Mouse (Mus musculus): ENCODE measurements around the gene Syndig1.

- no peak for TF ChIP-seq CTCF (IDR thresholded peaks at IDR 0.05; ENCODE audit: low read depth)
- TF ChIP-seq EP300 (IDR thresholded peaks at IDR 0.05; ENCODE audit: low read depth): no peak
Observed at GRCm38 (mm10) chr2:149896337-149896736, 67.3 kb downstream of the Syndig1 start.
